In genomic region chr1:185020429-185021168, GRCm38 (mm10) we compare ENCODE assay signal across 20 mouse cellular contexts. TPM values are rescaled to one million over a fixed set of nuclear protein-coding genes. Genes with fewer than 3 reads are reported as not detected.
DNase-seq lines count a peak whose midpoint lies in the region; ATAC-seq and TF ChIP-seq lines count a peak whose summit lies in the region.
"Had no signal": no experiment of that assay in that cellular context is flagged by ENCODE, and none has a peak within 500 bp of the region (broad histone marks: within the 10 kb centered on the region; RNA-seq: fewer than 3 reads in every experiment).

No protein-coding gene starts in this region.

- TF ChIP-seq CTCF in brain, embryonic 14.5 days (IDR thresholded peaks at IDR 0.05; ENCODE audit: borderline replicate concordance, extremely low read depth, insufficient read depth, insufficient read length) = no peak

- H3K9ac ChIP-seq in hindbrain, embryonic 12.5 days = no peak overlapping the region
- H3K9ac ChIP-seq in hindbrain, embryonic 11.5 days (ENCODE audit: low read depth, low read length) = no peak overlapping the region
- H3K9ac ChIP-seq in midbrain, embryonic 13.5 days (replicated peaks) = no peak overlapping the region; the same call in 1 of the 2 replicates
- H3K9ac ChIP-seq: kidney, embryonic 15.5 days; liver, embryonic 13.5 days; lung, embryonic 14.5 days had no signal

- no peak overlapping the region for H3K4me3 ChIP-seq in hindbrain, embryonic 12.5 days
- H3K4me3 ChIP-seq in hindbrain, embryonic 11.5 days (ENCODE audit: low read depth, low read length) = no peak overlapping the region
- H3K4me3 ChIP-seq in midbrain, embryonic 13.5 days (replicated peaks) = no peak overlapping the region
- H3K4me3 ChIP-seq: kidney, embryonic 15.5 days; left cerebral cortex, adult 2 months; liver, embryonic 13.5 days had no signal

- H3K27me3 ChIP-seq in hindbrain, embryonic 12.5 days = no peaks in the 10 kb centered on the region
- H3K27me3 ChIP-seq in hindbrain, embryonic 11.5 days (ENCODE audit: control insufficient read depth, insufficient read depth, low read length) = no peaks in the 10 kb centered on the region
- no peaks in the 10 kb centered on the region for H3K27me3 ChIP-seq in midbrain, embryonic 13.5 days
- H3K27me3 ChIP-seq: kidney, embryonic 15.5 days; liver, embryonic 13.5 days had no signal

- 69% methylated on average over 13 of the region's 13 CpGs for WGBS in hindbrain, embryonic 12.5 days
- WGBS in hindbrain, embryonic 11.5 days = 78% methylated on average over 13 of the region's 13 CpGs
- 63% methylated on average over 13 of the region's 13 CpGs for WGBS in midbrain, embryonic 13.5 days

- no peaks in the 10 kb centered on the region for H3K9me3 ChIP-seq in hindbrain, embryonic 12.5 days (replicated peaks)
- no peaks in the 10 kb centered on the region for H3K9me3 ChIP-seq in hindbrain, embryonic 11.5 days (ENCODE audit: control insufficient read depth, low read length)
- H3K9me3 ChIP-seq in midbrain, embryonic 13.5 days = no peaks in the 10 kb centered on the region
- H3K9me3 ChIP-seq: kidney, embryonic 15.5 days; liver, embryonic 13.5 days had no signal

- no peak for TF ChIP-seq POLR2A in brain, embryonic 14.5 days (IDR thresholded peaks at IDR 0.05; ENCODE audit: borderline replicate concordance, extremely low read depth, insufficient read depth, insufficient read length, poor library complexity, severe bottlenecking)

- no peak overlapping the region for H3K4me2 ChIP-seq in hindbrain, embryonic 12.5 days (replicated peaks)
- no peak overlapping the region for H3K4me2 ChIP-seq in hindbrain, embryonic 11.5 days (replicated peaks; ENCODE audit: low read depth, low read length)
- H3K4me2 ChIP-seq in midbrain, embryonic 13.5 days (replicated peaks) = no peak overlapping the region
- H3K4me2 ChIP-seq: heart, embryonic 11.5 days; kidney, embryonic 15.5 days; liver, embryonic 13.5 days; lung, embryonic 14.5 days had no signal

- peak; percentile 1 for DNase-seq in embryo, embryonic 10.5 days (ENCODE audit: low spot score)
- DNase-seq in embryo, embryonic 9.5 days (ENCODE audit: extremely low spot score) = no peak
- no peak for DNase-seq in hindbrain, embryonic 11.5 days (ENCODE audit: low spot score)
- peak; percentile 73 for DNase-seq in brain, embryonic 14.5 days (ENCODE audit: low read depth)
- DNase-seq in Muller cell, postnatal 12 days (ENCODE audit: inconsistent ontology term) = no peak
- DNase-seq: adrenal gland, postnatal 25 days; cerebellum, adult 9-10 months; layer of hippocampus, adult 9-11 months; liver, embryonic 13.5 days; lung, embryonic 14.5 days; right cerebral cortex, postnatal 25 days; thymus, postnatal 14 days had no signal

- no peaks in the 10 kb centered on the region for H3K36me3 ChIP-seq in hindbrain, embryonic 12.5 days
- no peaks in the 10 kb centered on the region for H3K36me3 ChIP-seq in hindbrain, embryonic 11.5 days (ENCODE audit: control insufficient read depth, insufficient read depth, low read length)
- H3K36me3 ChIP-seq in midbrain, embryonic 13.5 days = no peaks in the 10 kb centered on the region
- H3K36me3 ChIP-seq: kidney, embryonic 15.5 days; liver, embryonic 13.5 days had no signal

- H3K27ac ChIP-seq in hindbrain, embryonic 12.5 days = peak overlapping the region; percentile 53
- no peak overlapping the region for H3K27ac ChIP-seq in hindbrain, embryonic 11.5 days (ENCODE audit: low read depth, low read length)
- H3K27ac ChIP-seq in midbrain, embryonic 13.5 days = peak overlapping the region; percentile 61; the same call in 1 of the 2 replicates
- H3K27ac ChIP-seq: kidney, embryonic 15.5 days; left cerebral cortex, adult 2 months; liver, embryonic 13.5 days had no signal

- no peaks in the 10 kb centered on the region for H3K4me1 ChIP-seq in hindbrain, embryonic 12.5 days
- no peaks in the 10 kb centered on the region for H3K4me1 ChIP-seq in hindbrain, embryonic 11.5 days (replicated peaks; ENCODE audit: control insufficient read depth, insufficient read depth, low read length)
- peaks cover 16% of the 10 kb centered on the region for H3K4me1 ChIP-seq in midbrain, embryonic 13.5 days (replicated peaks)
- H3K4me1 ChIP-seq: kidney, embryonic 15.5 days; liver, embryonic 13.5 days had no signal

- ATAC-seq in hindbrain, embryonic 12.5 days (ENCODE audit: low FRiP score) = 0 out of 2 replicates have a peak, but pooled peaks have one; percentile 38
- no peak for ATAC-seq in hindbrain, embryonic 11.5 days (ENCODE audit: low FRiP score)
- ATAC-seq in midbrain, embryonic 13.5 days = peak; percentile 74
- no peak for ATAC-seq in monocyte, adult 5-6 weeks (replicated peaks; ENCODE audit: insufficient number of reproducible peaks, low FRiP score, low TSS enrichment, poor library complexity, severe bottlenecking)
- ATAC-seq: intestine, postnatal 0 days had no signal

RNA-seq across cellular contexts. Expression of gene Mark1, which starts 21.2 kb away (rescaled TPM):
- polyA plus RNA-seq in hindbrain, embryonic 12.5 days (2016; fragmentation: Nextera tagmentation; extraction: Ambion mirVana) = 7.5 and 8.7 TPM in 2 replicates
- 5.9 and 6.7 TPM in 2 replicates for polyA plus RNA-seq in hindbrain, embryonic 11.5 days (2014; fragmentation: Nextera tagmentation; extraction: Ambion mirVana)
- 37.7 and 63.8 TPM in 2 replicates for polyA plus RNA-seq in brain, embryonic 14.5 days (2012; rRNA removed)
- 13.0 TPM in 2 replicates for polyA plus RNA-seq in midbrain, embryonic 13.5 days (2015; fragmentation: Nextera tagmentation; extraction: Ambion mirVana)
- 0.19 TPM in 1 of 3 replicates, not detected in the others for total RNA-seq in monocyte, adult 5-6 weeks (2017)
- total RNA-seq: granulocyte monocyte progenitor cell, adult 5-6 weeks had no signal

Comparison
In these comparisons a context has a peak if more than half of its experiments do, and no peak if none do; other contexts are left out.
1. DNase-seq: peak in embryo, embryonic 10.5 days (single experiment) and brain, embryonic 14.5 days (single experiment); none in embryo, embryonic 9.5 days (single experiment), hindbrain, embryonic 11.5 days (single experiment) and Muller cell, postnatal 12 days (single experiment).
2. ATAC-seq: peak in hindbrain, embryonic 12.5 days (single experiment) and midbrain, embryonic 13.5 days (single experiment); none in hindbrain, embryonic 11.5 days (single experiment) and monocyte, adult 5-6 weeks (single experiment).